Mouse (Mus musculus) kidney, embryonic 15.5 days (tissue): Measurements from ENCODE around the gene Wrnip1. TPM values are rescaled to one million over a fixed set of nuclear protein-coding genes. Genes with fewer than 3 reads are reported as not detected.
"Not testable (repeated sequence)": the region's sequence is repeated elsewhere in the genome, so short reads cannot be mapped to it uniquely, and the experiment has no call there.

ENCODE experiments used
- ATAC-seq: fragments of 200-750 bp; cut with Nextera tagmentation; replicated peaks from 2 replicates; pipeline ENCODE4 v1.8.0; 2017; ENCODE audit warnings: moderate TSS enrichment; ENCODE audit not compliant: low FRiP score
- H3K27ac ChIP-seq: fragments of 300-500 bp; sonication (generic); 2 replicates; pipeline ENCODE4 v1.5.1; 2015; ENCODE audit warnings: mild to moderate bottlenecking, inconsistent platforms
- H3K27me3 ChIP-seq: fragments of 300-500 bp; sonication (generic); 2 replicates; pipeline ENCODE4 v1.6.1; 2015; ENCODE audit warnings: inconsistent platforms
- H3K36me3 ChIP-seq: fragments of 300-500 bp; sonication (generic); 2 replicates; pipeline ENCODE4 v1.6.1; 2015; ENCODE audit warnings: inconsistent platforms
- H3K4me1 ChIP-seq: fragments of 300-500 bp; sonication (generic); 2 replicates; pipeline ENCODE4 v1.6.1; 2015; ENCODE audit warnings: inconsistent platforms
- H3K4me2 ChIP-seq: fragments of 300-500 bp; sonication (generic); 2 replicates; pipeline ENCODE4 v1.6.1; 2015; ENCODE audit warnings: moderate library complexity, mild to moderate bottlenecking, inconsistent platforms
- H3K4me3 ChIP-seq: fragments of 300-500 bp; sonication (generic); replicated peaks from 2 replicates; pipeline ENCODE4 v1.5.1; 2015; ENCODE audit warnings: mild to moderate bottlenecking, inconsistent platforms
- H3K9ac ChIP-seq: fragments of 300-500 bp; sonication (generic); 2 replicates; pipeline ENCODE4 v1.6.1; 2015; ENCODE audit warnings: mild to moderate bottlenecking, inconsistent platforms
- H3K9me3 ChIP-seq: fragments of 300-500 bp; sonication (generic); replicated peaks from 2 replicates; pipeline ENCODE4 v1.6.1; 2016; ENCODE audit warnings: inconsistent platforms
- WGBS: fragments of 180-500 bp; shearing (Covaris S2); methylation state at CpG from one replicate; pipeline ENCODE4 v1.1.7; 2015; ENCODE audit warnings: mixed read lengths; 5-methylcytosine and 5-hydroxymethylcytosine counted together
- polyA plus RNA-seq: library from polyadenylated mRNA; unstranded; fragments of >200 nt; fragmentation: Nextera tagmentation; extraction: Ambion mirVana; gene quantifications from 2 replicates; pipeline ENCODE4 v1.2.1, GENCODE M21; 2015

Gene Wrnip1
- polyA plus RNA-seq, 1 experiment from 2014 or later: 23.4 TPM

- ATAC-seq, H3K36me3 ChIP-seq, H3K9me3 ChIP-seq, H3K4me2 ChIP-seq, H3K4me1 ChIP-seq, H3K27me3 ChIP-seq, H3K4me3 ChIP-seq, H3K27ac ChIP-seq, H3K9ac ChIP-seq: not testable (repeated sequence)
- WGBS: 79% methylated on average over 3 of the region's 3 CpGs
Observed at GRCm38 (mm10) chr13:32864529-32864928, 62.7 kb downstream of the Wrnip1 start.

GRCm38 (mm10) chr13:32865591-32865990, 63.8 kb downstream of the Wrnip1 start:
- no peaks in the 10 kb centered on the region for H3K36me3 ChIP-seq
- H3K4me2 ChIP-seq: no peak overlapping the region
- no peak overlapping the region for H3K4me3 ChIP-seq
- no peak overlapping the region for H3K9ac ChIP-seq
- ATAC-seq: no peak
- no peaks in the 10 kb centered on the region for H3K27me3 ChIP-seq
- H3K9me3 ChIP-seq: no peaks in the 10 kb centered on the region
- WGBS: 59% methylated on average over 2 of the region's 2 CpGs
- H3K4me1 ChIP-seq: 0 out of 2 replicates have a peak, but pooled peaks cover 4% of the 10 kb centered on the region
- no peak overlapping the region for H3K27ac ChIP-seq

- WGBS: 8% methylated on average over 9 of the region's 9 CpGs
- Histone ChIP-seq H3K4me2 (no peak overlapping the region), H3K27ac (no peak overlapping the region), H3K9ac (no peak overlapping the region), H3K4me1 (0 out of 2 replicates have a peak, but pooled peaks cover 4% of the 10 kb centered on the region), H3K36me3 (no peaks in the 10 kb centered on the region), H3K4me3 (no peak overlapping the region), H3K9me3 (no peaks in the 10 kb centered on the region), H3K27me3 (no peaks in the 10 kb centered on the region)
- ATAC-seq: peak; percentile 73
Observed at GRCm38 (mm10) chr13:32866484-32866883, 64.6 kb downstream of the Wrnip1 start.

- H3K27ac ChIP-seq: no peak overlapping the region
- H3K4me2 ChIP-seq: no peak overlapping the region
- H3K36me3 ChIP-seq: no peaks in the 10 kb centered on the region
- no peak overlapping the region for H3K9ac ChIP-seq
- H3K4me3 ChIP-seq: no peak overlapping the region
- ATAC-seq: no peak
- 66% methylated on average over 2 of the region's 2 CpGs for WGBS
- H3K27me3 ChIP-seq: no peaks in the 10 kb centered on the region
- 0 out of 2 replicates have a peak, but pooled peaks cover 4% of the 10 kb centered on the region for H3K4me1 ChIP-seq
- H3K9me3 ChIP-seq: no peaks in the 10 kb centered on the region
Observed at GRCm38 (mm10) chr13:32867030-32867429, 65.2 kb downstream of the Wrnip1 start.

GRCm38 (mm10) chr13:32868233-32868632, 66.4 kb downstream of the Wrnip1 start:
- H3K9ac ChIP-seq, H3K27me3 ChIP-seq, H3K36me3 ChIP-seq, H3K4me1 ChIP-seq, H3K9me3 ChIP-seq, ATAC-seq, H3K4me2 ChIP-seq, H3K4me3 ChIP-seq, H3K27ac ChIP-seq: not testable (repeated sequence)
- 79% methylated on average over 4 of the region's 4 CpGs for WGBS

- 79% methylated on average over 5 of the region's 5 CpGs for WGBS
- Histone ChIP-seq H3K27ac (no peak overlapping the region), H3K9ac (no peak overlapping the region), H3K4me3 (no peak overlapping the region), H3K4me2 (no peak overlapping the region), H3K27me3 (no peaks in the 10 kb centered on the region), H3K9me3 (no peaks in the 10 kb centered on the region), H3K4me1 (no peaks in the 10 kb centered on the region), H3K36me3 (no peaks in the 10 kb centered on the region)
- ATAC-seq: no peak
Observed at GRCm38 (mm10) chr13:32868843-32869242, 67.0 kb downstream of the Wrnip1 start.

Other genes with a start within 250 kb of the Wrnip1 start
- 0.64 and 1.0 TPM in 2 replicates for gene Mylk4, start 18.1 kb upstream of the Wrnip1 start, polyA plus RNA-seq
- gene D930007J09Rik, start 811 bp downstream of the Wrnip1 start, polyA plus RNA-seq: not detected in 2 replicates
- gene Serpinb1a, start 49.1 kb downstream of the Wrnip1 start, polyA plus RNA-seq: 12.4 and 13.4 TPM in 2 replicates
- gene Serpinb1c, start 96.2 kb downstream of the Wrnip1 start, polyA plus RNA-seq: not detected in 2 replicates
- 3.9 and 5.0 TPM in 2 replicates for gene Serpinb6b, start 163.2 kb downstream of the Wrnip1 start, polyA plus RNA-seq
- gene Serpinb9, start 201.2 kb downstream of the Wrnip1 start, polyA plus RNA-seq: 8.8 and 9.3 TPM in 2 replicates
- 0.14 TPM in 1 of 2 replicates, not detected in the other for gene Serpinb9b, start 225.4 kb downstream of the Wrnip1 start, polyA plus RNA-seq